Mouse (Mus musculus) stomach, embryonic 16.5 days (tissue): ENCODE measurements around the gene Fam20c. TPM values are rescaled to one million over a fixed set of nuclear protein-coding genes. Genes with fewer than 3 reads are reported as not detected.

Source experiments
- ATAC-seq: fragments of 200-750 bp; cut with Nextera tagmentation; 2 replicates; pipeline ENCODE4 v1.8.0; 2017; ENCODE audit warnings: moderate number of reproducible peaks, moderate TSS enrichment; ENCODE audit not compliant: insufficient read depth, low FRiP score
- H3K27ac ChIP-seq: fragments of 300-500 bp; sonication (generic); 2 replicates; pipeline ENCODE4 v1.5.1; 2014; ENCODE audit warnings: low read length
- H3K27me3 ChIP-seq: fragments of 300-500 bp; sonication (generic); 2 replicates; pipeline ENCODE4 v1.6.1; 2014; ENCODE audit warnings: low read length, control low read depth, mixed read lengths; ENCODE audit not compliant: control insufficient read depth, insufficient read depth
- H3K36me3 ChIP-seq: fragments of 300-500 bp; sonication (generic); 2 replicates; pipeline ENCODE4 v1.6.1; 2014; ENCODE audit warnings: low read length; ENCODE audit not compliant: control insufficient read depth, insufficient read depth
- H3K4me1 ChIP-seq: fragments of 300-500 bp; sonication (generic); 2 replicates; pipeline ENCODE4 v1.6.1; 2014; ENCODE audit warnings: low read length, control low read depth, mixed read lengths; ENCODE audit not compliant: control insufficient read depth, insufficient read depth
- H3K4me2 ChIP-seq: fragments of 300-500 bp; sonication (generic); 2 replicates; pipeline ENCODE4 v1.6.1; 2014; ENCODE audit warnings: low read depth, low read length, mixed read lengths
- H3K4me3 ChIP-seq: fragments of 300-500 bp; sonication (generic); replicated peaks from 2 replicates; pipeline ENCODE4 v1.5.1; 2014; ENCODE audit warnings: mild to moderate bottlenecking, low read length
- H3K9ac ChIP-seq: fragments of 300-500 bp; sonication (generic); 2 replicates; pipeline ENCODE4 v1.6.1; 2014; ENCODE audit warnings: low read length
- H3K9me3 ChIP-seq: fragments of 300-500 bp; sonication (generic); replicated peaks from 2 replicates; pipeline ENCODE4 v1.6.1; 2016; ENCODE audit warnings: low read length, control low read depth; ENCODE audit not compliant: control insufficient read depth
- WGBS: fragments of 180-500 bp; shearing (Covaris S2); extraction: QIAGEN DNeasy Blood & Tissue Kit; methylation state at CpG from one replicate; pipeline ENCODE4 v1.1.7; 2014; 5-methylcytosine and 5-hydroxymethylcytosine counted together
- polyA plus RNA-seq: library from polyadenylated mRNA; unstranded; fragments of >200 nt; fragmentation: Nextera tagmentation; extraction: Ambion mirVana; gene quantifications from 2 replicates; pipeline ENCODE4 v1.2.1, GENCODE M21; 2015

Fam20c gene
- polyA plus RNA-seq, result 4.8 and 5.4 TPM in 2 replicates

DNA sequence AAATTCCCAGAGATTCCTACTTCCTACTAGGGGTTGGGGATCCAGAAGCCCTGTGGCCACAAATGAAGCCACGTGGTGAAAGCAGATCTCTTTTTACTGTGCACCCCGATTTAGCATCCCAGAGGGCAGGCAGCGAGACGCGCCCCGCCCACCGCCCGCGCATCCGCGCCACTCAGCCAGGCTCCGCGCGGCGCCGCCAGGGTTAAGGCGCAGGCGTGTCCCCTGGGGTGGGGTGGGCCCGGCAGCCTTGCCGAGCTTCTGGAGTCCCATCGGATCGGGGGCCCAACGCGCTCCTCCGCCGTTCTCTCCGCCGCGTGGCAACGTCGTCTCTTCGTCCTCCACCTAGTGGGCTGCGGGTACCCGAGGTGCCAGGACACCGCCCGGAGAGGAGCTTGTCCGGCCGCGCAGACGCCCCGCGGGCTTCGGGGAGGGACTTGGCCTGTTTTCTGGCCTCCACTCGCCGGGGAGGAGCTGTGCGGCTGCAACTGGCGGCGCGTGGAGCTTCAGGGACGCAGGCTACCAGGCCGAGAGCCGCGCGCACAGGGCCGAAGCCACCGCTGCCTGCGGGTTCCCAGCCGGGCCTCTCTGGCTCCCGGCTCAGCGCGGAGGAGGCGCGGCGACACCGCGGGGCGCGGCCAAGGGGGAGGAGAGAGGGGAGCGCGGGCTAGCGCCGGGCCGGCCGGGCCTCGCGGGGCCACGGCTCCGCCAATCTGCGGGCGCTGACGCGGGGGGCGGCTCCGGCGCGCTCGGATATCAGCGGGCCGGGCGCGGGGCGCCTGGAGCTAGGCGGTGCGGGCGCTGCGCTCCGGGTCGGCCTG lies at the start of gene Fam20c:
Fam20c (plus strand) TSS at position 212 of the 818 bp plus-strand sequence.
- Histone ChIP-seq H3K27ac (peak within 1 kb of the TSS; percentile 93), H3K9me3 (no peaks in the 10 kb centered on the region), H3K4me3 (peak within 1 kb of the TSS; percentile 78), H3K9ac (peak within 1 kb of the TSS; percentile 90), H3K4me1 (peaks cover 18% of the 10 kb centered on the region), H3K4me2 (peak within 1 kb of the TSS; percentile 96), H3K36me3 (no peaks in the 10 kb centered on the region), H3K27me3 (peaks cover 9% of the 10 kb centered on the region; the same call in 1 of the 2 replicates)
- peak; percentile 92 for ATAC-seq
- under 1% methylated on average over 92 of the region's 98 CpGs for WGBS

DNA sequence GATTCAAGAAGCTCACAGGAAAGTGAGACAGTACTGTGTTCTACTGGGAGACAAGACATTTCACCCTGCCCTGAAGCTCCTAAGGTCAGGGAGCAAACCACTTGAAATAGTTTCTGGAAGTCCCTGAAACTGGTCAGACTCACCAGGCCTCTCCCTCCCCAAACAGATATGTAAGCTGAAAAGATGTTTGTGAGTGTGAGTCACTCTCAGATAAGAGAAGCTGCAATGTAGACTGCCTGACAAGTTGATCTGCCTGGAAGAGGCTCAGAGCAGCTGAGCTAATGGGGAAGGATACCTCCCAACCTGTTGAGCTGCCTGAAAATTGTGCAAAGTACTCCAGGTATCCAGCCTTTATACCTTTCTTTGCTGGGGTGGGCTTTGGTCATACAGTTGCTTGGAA lies 46.9 kb upstream of the Fam20c start:
- Histone ChIP-seq H3K4me1 (no peaks in the 10 kb centered on the region), H3K27me3 (no peaks in the 10 kb centered on the region), H3K27ac (peak overlapping the region; percentile 44; the same call in 1 of the 2 replicates), H3K4me3 (no peak overlapping the region), H3K9ac (no peak overlapping the region), H3K9me3 (no peaks in the 10 kb centered on the region; the same call in 1 of the 2 replicates), H3K4me2 (no peak overlapping the region), H3K36me3 (no peaks in the 10 kb centered on the region; the same call in 1 of the 2 replicates)
- ATAC-seq, result 0 out of 2 replicates have a peak, but pooled peaks have one; percentile 44

DNA sequence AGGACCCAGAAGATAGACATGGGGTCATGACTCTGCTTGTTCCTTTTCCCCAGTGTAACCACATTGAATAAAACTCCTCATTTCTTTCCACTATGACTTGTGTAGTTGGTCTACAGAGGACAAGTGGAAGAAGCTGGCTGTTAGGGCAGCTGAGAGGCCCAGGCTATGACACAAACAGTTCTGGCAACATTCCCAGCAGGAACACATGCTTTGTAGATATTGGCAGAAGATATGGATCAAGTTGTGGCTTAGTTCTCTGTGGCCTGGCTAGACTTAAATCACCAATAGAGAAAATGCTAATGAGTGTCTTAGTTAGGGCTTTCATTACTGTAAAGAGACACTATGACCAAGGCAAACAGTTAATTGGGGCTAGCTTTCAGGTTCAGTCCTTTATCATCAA lies 45.7 kb upstream of the Fam20c start:
- H3K4me2 ChIP-seq, result no peak overlapping the region
- no peak overlapping the region for H3K4me3 ChIP-seq
- no peak overlapping the region for H3K27ac ChIP-seq
- no peaks in the 10 kb centered on the region for H3K27me3 ChIP-seq
- H3K4me1 ChIP-seq, result no peaks in the 10 kb centered on the region
- H3K9ac ChIP-seq, result no peak overlapping the region
- ATAC-seq, result no peak
- no peaks in the 10 kb centered on the region; the same call in 1 of the 2 replicates for H3K36me3 ChIP-seq
- H3K9me3 ChIP-seq, result no peaks in the 10 kb centered on the region; the same call in 1 of the 2 replicates

DNA sequence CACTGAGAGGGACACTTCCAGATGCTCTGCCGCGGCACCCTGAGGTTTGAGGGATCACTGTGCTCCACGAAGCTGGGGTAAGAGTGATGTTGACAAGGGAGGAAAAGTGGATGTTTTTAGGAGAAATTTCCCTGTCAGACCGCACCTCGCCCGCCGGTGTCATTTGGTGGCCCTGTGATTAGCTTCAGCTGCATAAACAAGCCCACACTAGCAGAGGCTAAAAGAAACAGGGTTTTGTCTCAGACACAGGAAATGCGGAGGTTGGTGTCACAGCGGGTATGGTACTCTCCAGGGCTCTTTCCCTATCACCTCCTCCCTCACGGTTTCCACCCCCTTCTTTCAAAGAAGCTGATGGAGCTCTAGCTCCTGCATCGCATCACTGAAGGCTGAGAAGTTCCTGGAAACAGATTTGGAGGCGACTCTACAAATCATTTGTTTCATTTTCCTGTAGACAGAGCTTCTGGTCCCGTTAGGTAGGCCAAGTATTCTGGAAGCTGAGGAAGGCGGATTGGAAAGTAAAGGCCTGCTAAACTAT lies 38.7 kb upstream of the Fam20c start:
- ATAC-seq, result no peak
- H3K27me3 ChIP-seq, result no peaks in the 10 kb centered on the region
- no peak overlapping the region for H3K4me3 ChIP-seq
- no peaks in the 10 kb centered on the region for H3K4me1 ChIP-seq
- H3K4me2 ChIP-seq, result no peak overlapping the region
- no peaks in the 10 kb centered on the region; the same call in 1 of the 2 replicates for H3K36me3 ChIP-seq
- WGBS, result 22% methylated on average over 14 of the region's 14 CpGs
- no peaks in the 10 kb centered on the region for H3K9me3 ChIP-seq
- no peak overlapping the region for H3K27ac ChIP-seq
- H3K9ac ChIP-seq, result no peak overlapping the region

DNA sequence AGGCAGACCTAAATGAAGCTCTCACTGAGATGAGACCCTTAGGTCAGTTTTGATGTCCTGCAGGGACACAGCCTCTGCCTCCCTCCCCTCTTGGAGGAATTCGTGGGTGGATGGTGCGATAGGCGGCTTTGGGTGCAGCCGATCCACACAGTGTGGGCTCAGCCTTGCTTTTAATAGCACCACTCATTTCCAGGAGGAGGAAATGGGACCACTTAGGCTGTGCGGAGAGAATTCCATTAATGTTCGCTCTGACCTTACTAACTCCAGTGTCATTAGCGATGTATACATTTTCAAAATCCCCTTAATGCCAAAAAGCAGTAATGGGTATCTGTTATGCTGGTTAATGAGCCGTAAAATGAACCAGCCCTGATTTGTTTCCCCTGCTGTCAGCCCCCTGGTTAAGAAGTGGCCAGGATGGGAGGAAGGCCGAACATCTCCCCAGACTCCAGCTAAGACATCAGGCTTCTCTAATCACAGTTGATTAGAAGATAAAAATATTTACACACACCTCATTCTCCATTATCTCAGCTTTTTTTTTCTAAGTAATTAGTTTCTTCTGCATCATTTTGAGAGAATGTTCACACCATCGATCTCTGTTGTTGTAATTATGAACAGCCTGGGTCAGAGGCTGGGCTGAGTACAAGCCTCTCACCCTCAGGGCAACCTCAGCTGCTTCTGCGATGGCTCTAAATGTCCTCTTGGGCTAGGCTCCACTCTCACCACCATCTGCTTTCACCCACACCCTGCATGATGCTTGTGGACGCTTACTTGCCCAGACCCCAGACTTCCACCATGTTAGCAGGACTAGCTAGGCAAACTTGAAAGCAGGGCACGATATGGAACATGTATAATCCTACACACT lies 33.8 kb upstream of the Fam20c start:
- no peaks in the 10 kb centered on the region for H3K9me3 ChIP-seq
- H3K27me3 ChIP-seq, result no peaks in the 10 kb centered on the region
- no peaks in the 10 kb centered on the region for H3K4me1 ChIP-seq
- WGBS, result 36% methylated on average over 13 of the region's 13 CpGs
- H3K36me3 ChIP-seq, result no peaks in the 10 kb centered on the region
- no peak for ATAC-seq
- no peak overlapping the region for H3K27ac ChIP-seq
- no peak overlapping the region for H3K4me3 ChIP-seq
- no peak overlapping the region for H3K4me2 ChIP-seq
- H3K9ac ChIP-seq, result no peak overlapping the region

DNA sequence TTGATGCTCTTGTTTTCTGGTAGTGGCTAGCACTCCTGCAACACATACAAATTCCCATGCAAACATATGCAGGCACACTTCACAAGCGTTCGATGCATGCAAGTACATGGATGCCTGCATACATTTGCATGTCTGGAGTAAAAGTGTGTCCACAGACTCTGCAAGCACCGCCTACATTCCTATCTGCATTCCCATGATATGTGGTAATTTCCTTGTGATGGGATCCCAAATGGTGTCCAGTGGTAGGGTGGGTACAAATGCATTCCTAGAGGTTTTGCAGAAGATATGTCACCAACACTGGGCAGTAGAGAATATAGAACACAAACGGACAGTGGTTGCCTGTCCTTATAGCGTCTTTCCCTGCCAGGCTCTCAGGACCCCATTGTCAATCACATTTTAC lies 29.9 kb upstream of the Fam20c start:
- Histone ChIP-seq H3K27me3 (no peaks in the 10 kb centered on the region), H3K4me1 (no peaks in the 10 kb centered on the region), H3K4me3 (no peak overlapping the region), H3K36me3 (no peaks in the 10 kb centered on the region), H3K27ac (no peak overlapping the region), H3K4me2 (no peak overlapping the region), H3K9me3 (no peaks in the 10 kb centered on the region), H3K9ac (no peak overlapping the region)
- WGBS, result 83% methylated on average over 5 of the region's 5 CpGs
- no peak for ATAC-seq

DNA sequence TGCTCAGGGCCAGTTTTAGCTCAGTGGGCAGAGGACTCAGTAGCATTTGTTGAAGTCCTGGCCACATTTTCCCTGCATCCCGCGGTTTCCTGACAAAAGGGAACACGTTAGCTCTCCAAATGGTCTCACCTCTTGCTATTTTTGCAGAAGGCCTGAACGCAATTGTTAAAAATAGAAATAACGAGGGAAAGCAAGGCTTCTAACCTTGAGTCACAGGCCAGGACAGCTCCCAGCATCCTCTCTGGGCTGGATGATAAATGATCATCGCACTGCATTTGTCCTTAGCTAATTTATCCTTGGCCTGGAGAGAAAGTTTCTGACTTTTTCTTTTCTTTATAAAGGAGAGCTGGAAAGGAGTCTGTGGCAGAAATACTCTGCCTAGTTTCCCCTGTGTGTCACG lies 29.2 kb upstream of the Fam20c start:
- Histone ChIP-seq H3K9me3 (no peaks in the 10 kb centered on the region), H3K4me3 (no peak overlapping the region), H3K4me1 (no peaks in the 10 kb centered on the region), H3K4me2 (no peak overlapping the region), H3K9ac (no peak overlapping the region), H3K27ac (peak overlapping the region; percentile 26; the same call in 1 of the 2 replicates), H3K27me3 (no peaks in the 10 kb centered on the region), H3K36me3 (no peaks in the 10 kb centered on the region)
- ATAC-seq, result no peak
- 38% methylated on average over 7 of the region's 7 CpGs for WGBS

DNA sequence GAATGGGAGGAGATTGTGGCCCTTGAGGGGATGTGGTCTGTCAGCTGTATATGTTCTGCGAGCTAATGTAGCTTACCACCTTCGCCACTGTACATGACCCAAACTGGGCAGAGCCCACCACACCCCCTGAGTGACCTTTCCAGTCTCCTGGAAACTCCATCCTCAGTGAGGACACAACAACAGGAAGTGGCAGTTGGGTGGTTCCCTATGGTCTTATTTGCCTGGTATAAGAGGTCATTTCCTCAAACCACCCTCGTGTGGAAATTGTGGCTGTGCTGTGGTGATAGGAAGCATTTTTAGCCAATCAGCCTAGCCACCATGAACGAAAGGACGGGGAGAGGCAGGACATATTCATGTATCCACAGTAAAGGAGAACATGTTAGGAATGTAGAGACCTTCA lies 23.5 kb upstream of the Fam20c start:
- ATAC-seq, result no peak
- Histone ChIP-seq H3K36me3 (no peaks in the 10 kb centered on the region), H3K4me2 (no peak overlapping the region), H3K27ac (no peak overlapping the region), H3K4me1 (no peaks in the 10 kb centered on the region), H3K27me3 (no peaks in the 10 kb centered on the region), H3K9me3 (no peaks in the 10 kb centered on the region), H3K9ac (no peak overlapping the region), H3K4me3 (no peak overlapping the region)
- 65% methylated on average over 5 of the region's 5 CpGs for WGBS
